Mouse (Mus musculus): ENCODE results near the gene Plekha7.

Plekha7 gene

DNA sequence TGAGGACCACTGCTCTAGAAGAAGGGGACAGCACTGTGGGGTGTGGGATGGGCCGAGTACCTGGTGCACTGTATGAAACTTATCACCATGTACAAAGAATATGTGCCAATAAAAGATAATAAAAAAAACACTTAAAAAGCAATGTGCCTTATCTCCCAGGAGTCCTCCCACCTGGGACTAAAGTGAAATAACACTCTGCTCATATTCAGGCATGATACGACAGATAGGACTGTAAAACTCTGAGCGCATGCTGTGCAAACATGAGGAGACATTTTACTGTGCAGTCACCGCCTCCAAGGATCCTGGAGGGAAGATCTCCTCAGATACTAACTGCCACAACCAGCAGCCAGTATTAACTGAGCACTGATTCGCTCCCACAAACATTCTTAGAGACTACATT, 53.5 kb downstream of the Plekha7 start:
- in situ Hi-C loops (cut with MboI; ENCODE audit: unreplicated experiment in 2 of 2): loop anchor here in 1 of 2 experiments (5.0 kb wide), 1 partner anchor 58 kb away; no protein-coding TSS in a partner anchor

DNA sequence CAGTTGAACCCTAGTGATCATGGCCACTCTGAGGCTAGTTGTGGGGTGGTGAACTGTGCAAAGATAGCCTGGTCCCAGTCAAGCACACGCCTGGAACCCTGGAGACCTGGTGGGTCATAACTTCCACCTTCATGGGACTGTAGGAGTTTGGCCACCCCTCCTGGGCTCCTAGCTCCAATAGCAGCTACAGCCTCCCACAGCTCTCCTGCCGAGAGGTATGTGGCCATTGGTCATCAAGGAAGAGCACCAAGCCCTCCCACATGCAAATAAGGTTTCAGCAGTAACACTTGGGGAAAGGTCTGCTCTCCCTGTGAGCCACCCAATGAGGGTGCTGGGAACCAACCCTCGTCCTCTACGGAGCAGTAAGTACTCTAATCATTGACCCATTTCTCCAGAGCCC, 55.7 kb downstream of the Plekha7 start:
- in situ Hi-C loops (cut with MboI; ENCODE audit: unreplicated experiment in 2 of 2): no loop called here

DNA sequence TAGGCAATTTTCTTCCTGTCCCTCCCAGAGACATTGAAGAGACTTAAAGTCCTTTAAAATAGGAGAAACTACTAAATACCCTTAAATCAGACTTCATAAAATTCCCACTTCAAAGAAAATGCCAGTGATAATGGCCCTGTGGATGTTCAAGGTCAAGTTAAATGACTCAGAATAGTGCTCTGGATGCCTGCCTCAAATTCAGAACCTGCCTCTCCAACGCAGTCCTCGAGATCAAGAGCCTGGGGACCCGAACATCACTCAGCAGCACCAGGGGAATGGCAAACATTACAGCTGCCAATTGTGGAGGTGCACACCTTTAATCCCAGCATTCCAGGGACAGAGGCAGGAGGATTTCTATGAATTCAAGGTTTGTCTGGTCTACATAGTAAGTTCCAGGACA, 56.7 kb downstream of the Plekha7 start:
- in situ Hi-C loops (cut with MboI; ENCODE audit: unreplicated experiment in 2 of 2): no loop called here

DNA sequence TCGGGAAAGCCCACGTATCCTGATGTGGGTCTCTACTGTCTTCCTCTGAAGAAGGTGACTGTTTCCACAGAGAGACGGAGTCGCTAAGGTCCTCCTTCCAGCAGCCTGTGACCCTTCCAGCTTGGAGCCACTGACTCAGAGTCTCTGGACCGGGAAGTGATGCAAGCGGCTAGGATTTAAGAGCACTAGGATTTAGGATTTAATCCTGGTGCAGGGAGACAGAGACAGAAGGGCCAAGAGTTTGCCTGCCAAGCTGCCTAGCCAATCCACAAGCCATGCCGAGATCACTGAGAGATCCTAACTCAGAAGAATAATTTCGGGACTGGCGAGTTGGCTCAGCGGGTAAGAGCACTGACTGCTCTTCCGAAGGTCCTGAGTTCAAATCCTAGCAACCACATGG, 59.6 kb downstream of the Plekha7 start:
- in situ Hi-C loops (cut with MboI; ENCODE audit: unreplicated experiment in 2 of 2): loop anchor here (5.0 to 10.0 kb wide), 7 partner anchors 69 to 1856 kb away; no protein-coding TSS in a partner anchor

DNA sequence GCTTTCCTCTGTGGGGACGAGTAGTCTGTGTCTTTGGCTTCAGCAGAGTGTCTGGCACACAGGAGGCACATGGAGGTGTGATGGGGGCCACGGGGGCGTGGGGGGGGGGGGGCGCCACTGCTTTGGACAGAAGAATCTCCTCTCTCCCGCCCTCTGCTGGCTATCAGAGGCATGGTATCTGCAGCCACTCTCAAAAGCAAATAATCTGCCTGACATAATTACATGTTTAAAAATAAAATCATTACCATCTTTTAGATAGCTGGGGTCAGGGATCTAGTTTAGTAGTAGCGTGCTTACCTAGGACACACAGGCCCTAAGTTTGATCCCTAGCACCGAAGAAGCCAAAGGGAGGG, 60.8 kb downstream of the Plekha7 start:
- in situ Hi-C loops (cut with MboI; ENCODE audit: unreplicated experiment in 2 of 2): loop anchor here (5.0 to 10.0 kb wide), 7 partner anchors 70 to 1857 kb away; no protein-coding TSS in a partner anchor

DNA sequence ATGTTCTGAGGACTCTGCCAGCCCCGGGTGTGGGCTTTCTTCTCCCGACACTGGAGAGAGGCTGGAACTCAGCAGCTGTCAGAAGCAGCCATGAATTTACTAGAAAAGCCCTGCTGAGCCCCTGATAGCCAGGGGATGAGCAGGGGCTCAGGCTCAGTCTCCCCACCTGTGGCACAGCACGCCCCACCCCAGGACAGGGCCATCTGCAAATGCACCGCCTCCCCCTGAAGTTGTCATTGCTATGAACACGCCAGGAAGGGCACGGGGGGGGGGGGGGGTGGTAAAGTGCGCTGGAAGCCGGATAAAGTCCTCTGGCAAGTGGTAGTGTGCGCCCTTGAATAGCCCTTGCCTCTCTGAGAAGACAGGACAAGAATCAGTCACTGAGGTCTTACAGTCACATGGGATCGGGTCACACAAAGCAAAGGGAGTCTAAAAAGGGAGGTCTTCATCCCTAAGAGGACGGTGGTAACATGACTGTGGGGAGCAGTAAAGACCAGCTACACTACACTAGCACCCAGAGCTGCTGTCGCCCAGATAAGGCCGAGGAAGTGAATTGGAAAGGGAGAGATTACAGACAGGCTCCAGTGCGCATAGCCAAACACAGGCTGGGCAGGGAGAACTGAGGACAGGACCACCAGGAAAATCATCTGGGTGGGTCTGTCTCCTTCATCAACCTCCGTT, 61.3 kb downstream of the Plekha7 start:
- in situ Hi-C loops (cut with MboI; ENCODE audit: unreplicated experiment in 2 of 2): loop anchor here (5.0 to 10.0 kb wide), 7 partner anchors 70 to 1858 kb away; no protein-coding TSS in a partner anchor

DNA sequence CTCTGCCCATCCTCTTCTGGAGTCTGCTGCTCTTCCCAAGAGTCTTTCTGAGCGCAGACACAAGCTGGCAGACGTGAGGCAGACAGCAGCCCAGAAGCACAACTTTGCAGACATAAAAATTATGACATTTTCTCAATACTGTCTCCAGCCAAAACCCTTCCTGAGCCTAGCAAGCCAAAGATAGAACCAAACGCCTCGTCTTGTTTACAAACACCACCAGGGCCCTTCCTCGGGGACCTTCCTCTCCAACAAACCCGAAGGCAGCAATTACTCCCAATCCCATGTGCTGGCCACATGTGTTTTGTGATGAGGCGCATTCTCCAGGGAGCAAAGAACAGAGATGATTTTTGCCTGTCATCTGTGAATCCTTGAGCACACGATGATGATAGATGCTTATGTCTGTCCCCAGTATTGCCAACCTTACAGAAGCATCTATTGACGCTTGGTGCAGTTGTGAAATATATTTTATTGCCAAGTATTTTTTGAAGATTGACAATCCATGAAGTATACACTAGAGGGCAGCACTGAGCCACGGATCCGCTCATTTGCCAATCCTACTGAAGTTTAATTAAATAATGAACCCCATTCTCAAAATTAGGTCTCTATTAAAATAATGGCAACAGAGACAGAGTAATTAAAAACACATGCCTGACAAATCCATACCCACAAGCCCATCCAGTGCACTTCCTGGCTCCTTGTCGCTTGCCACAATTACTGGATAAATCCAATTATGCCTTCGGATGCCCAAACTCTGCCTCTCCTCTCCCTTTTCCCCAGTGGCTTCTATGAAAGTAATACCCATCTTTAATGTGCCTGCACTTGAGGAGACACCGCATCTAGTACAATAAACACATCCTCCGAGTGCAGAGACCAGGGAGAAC, 62.1 kb downstream of the Plekha7 start:
- in situ Hi-C loops (cut with MboI; ENCODE audit: unreplicated experiment in 2 of 2): loop anchor here (5.0 to 10.0 kb wide), 7 partner anchors 71 to 1859 kb away; no protein-coding TSS in a partner anchor

DNA sequence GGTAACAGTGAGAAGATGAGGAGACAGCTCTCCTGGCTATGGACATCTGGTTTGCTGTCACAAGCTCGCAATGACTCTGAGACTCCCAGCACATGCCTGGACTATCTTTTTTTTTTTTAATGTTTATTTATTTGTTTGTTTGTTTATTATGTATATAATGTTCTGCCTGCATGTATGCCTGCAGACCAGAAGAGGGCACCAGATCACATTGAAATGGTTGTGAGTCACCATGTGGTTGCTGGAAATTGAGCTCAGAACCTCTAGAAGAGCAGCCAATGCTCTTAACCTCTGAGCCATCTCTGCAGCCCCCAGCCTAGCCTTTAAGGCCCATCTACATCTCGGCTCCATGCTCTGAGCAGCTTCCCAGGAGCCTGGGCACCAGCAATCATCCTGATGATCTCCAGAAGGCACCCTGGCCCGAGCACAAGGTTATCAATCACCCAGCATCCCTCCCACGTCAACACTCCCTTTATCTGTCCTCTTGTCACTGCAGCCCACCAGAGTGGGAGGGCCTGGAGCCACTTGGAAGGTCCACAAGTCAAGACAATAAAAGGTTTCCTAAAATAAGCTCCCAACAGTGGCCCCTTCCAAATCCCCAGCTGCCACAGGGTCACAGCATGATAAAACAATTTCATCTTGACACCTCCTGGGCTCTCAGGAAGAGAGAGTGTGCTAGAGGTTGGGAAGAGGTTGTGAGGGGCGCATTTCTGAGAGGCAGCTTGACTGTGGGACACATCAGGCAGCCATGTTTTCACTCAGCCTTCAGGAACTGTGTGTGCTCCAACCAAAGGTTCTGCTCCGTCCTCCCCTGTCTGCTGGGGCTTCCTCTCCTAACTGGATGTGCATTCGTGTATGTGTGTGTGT, 63.6 kb downstream of the Plekha7 start:
- in situ Hi-C loops (cut with MboI; ENCODE audit: unreplicated experiment in 2 of 2): loop anchor here (5.0 to 10.0 kb wide), 7 partner anchors 73 to 1860 kb away; no protein-coding TSS in a partner anchor

DNA sequence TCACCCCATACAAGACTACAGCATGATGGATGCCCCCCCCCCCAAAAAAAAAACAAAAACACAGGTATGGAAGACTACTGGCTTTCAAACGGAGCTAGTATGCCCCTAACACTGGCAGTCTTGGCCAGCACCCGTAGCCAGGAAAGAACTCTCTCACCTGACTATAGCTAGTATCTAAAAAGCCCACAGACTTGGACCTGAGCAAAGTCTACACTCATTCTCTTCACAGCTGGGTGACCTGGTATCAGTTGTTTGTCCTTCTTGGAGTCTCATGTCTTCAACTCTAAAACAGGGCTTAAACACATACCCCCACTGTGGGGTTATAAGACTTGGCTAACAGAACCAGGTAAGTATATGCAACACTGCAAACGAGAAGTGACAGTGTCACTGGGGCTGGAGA, 65.4 kb downstream of the Plekha7 start:
- in situ Hi-C loops (cut with MboI; ENCODE audit: unreplicated experiment in 2 of 2): loop anchor here (10.0 kb wide), 4 partner anchors 78 to 1862 kb away; no protein-coding TSS in a partner anchor

DNA sequence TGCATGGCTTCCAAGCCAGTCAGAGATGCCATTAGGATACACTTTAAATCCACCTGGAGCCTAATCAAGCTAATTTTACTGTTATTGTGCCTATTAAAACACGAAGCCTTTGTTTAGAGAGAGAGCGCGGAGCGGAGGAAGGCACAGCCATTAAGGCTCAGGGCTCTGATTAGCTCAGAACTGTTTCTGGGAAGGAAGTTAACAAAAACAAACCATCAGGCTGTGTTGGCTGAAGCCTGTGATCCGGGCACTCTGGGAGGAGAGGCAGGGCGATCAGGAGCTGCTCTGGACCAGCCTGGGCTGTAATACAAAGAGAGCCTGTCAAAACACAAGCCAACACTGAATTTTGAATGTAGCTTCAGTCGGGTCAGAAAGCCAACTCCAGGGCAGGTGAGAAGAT, 66.6 kb downstream of the Plekha7 start:
- in situ Hi-C loops (cut with MboI; ENCODE audit: unreplicated experiment in 2 of 2): loop anchor here (10.0 kb wide), 4 partner anchors 77 to 1863 kb away; no protein-coding TSS in a partner anchor

DNA sequence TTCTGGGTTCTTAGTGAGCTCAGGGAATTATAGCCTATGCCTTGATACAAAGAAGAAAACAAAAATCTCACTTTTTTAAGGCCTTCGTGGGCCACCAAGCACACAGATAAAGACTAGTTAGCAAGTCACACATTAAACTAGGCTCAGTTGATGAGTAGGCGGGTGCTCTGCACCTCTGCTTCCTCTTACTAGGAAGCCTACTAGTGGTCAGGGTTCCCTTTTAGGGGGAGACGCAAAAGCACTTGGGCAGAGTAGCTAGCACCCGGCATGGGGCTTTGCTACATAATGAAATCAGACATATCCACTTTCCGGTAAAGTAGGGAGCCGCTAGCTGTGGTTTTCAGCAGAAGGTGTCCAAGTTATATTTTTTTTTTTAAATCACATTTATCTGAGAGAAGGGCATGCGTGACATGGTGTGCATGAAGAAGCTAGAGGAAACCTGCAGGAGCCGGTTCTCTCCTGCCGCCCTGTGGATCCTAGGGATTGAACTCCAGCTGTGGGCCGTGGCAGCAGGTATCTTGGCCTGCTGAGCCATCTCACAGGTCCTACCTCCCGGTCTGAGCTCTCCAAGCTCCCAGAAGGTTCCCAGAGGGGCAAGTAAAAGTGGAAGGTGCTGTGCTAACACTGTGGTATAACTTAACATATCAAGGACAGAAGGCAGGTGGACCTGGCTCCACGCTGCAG, 67.2 kb downstream of the Plekha7 start:
- in situ Hi-C loops (cut with MboI; ENCODE audit: unreplicated experiment in 2 of 2): loop anchor here (10.0 kb wide), 4 partner anchors 76 to 1864 kb away; no protein-coding TSS in a partner anchor

DNA sequence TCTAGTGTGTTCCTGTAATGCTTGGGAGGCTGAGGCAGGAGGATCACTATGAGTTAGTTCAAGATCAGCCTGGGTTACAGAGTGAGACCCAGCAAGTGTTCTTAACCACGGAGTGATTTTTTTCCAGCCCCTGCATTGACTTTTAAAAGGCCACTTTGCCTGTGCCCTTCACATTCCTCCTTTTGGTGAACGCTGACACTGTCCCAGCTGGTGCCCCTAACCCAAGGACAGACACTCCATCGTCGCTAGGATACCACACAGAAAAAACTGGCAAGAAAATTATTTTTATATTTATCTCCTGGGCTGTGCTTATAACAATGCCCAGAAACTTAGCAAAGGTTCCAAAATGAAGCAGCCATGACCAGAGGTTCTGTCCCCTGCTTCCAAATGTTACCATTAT, 67.8 kb downstream of the Plekha7 start:
- in situ Hi-C loops (cut with MboI; ENCODE audit: unreplicated experiment in 2 of 2): loop anchor here (10.0 kb wide), 4 partner anchors 76 to 1864 kb away; no protein-coding TSS in a partner anchor

DNA sequence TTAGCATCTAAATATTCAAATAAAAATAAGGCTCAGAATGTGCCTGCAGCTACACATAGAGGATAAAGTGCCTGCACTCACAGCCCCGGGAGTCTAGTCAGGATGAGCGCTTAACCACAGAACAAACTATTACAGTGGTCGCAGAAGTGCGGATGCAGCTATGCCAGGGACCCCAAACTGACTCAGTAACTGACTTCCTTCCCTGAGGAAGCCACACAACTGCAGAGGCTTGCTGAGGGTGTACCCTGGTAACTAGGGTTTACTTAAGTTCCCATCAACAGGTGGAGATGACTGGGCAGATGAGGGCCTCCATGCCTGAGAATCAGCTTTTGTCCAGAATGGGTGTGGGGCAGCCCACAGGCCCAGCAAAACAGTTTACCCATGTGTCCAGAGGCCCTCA, 69.9 kb downstream of the Plekha7 start:
- in situ Hi-C loops (cut with MboI; ENCODE audit: unreplicated experiment in 2 of 2): no loop called here

DNA sequence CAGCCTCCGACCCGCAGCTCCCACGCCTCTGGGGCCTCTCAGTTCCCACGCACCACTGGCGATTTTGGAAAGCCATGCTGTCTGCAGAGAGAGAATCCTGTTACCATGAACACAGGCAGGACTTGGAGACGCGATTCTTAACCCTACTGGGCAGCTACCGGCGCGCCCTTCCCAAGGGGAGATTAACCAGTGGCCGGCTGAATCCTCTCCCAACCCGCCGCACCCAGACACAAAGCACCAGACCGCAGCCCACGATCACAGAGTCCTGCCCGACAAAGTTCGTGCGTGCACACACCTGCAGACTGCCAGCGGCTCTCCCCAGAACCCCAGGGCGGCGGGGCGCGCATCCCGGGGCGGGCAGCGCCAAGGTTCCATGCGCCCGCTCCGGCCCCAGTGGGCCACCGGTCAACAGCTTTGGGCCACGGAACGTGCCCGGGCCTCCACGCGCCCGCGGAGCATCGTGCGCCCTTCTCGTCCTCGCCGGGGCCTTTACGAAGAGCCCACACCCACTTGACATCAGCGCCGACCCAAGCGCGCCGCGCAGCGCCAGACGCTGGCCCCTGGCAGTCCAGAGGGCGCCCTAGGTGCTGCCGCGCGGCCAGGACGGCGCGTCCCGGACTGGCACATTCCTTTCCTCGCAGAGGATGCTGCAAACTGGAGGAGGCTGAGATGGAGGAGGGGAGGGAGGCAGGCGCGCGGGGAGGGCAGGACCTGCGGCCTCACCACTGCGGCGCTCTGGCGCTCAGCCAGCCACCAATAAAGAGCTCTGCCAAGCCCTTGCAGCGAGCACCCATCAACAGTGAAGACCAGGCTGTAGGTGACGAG, 70.8 kb downstream of the Plekha7 start:
- in situ Hi-C loops (cut with MboI; ENCODE audit: unreplicated experiment in 2 of 2): no loop called here

DNA sequence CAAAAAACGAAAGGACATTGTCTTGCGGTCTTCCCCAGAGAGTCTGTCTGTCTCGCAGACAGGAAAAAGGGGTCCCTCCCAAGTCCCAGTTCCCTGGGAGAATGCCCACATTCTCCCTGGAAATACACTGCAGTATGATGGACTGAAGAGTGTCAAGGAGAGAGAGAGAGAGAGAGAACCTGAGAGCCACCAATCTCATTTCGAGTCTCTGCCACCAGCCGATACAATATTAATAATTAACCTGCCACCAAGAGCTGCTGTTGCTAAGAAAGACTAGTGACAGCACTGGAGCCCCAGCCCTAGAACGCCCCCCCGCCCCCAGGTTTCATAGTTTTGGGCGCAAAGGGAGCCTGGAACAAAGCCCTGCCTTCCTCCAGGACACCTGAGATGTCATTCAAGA, 71.6 kb downstream of the Plekha7 start:
- in situ Hi-C loops (cut with MboI; ENCODE audit: unreplicated experiment in 2 of 2): no loop called here

DNA sequence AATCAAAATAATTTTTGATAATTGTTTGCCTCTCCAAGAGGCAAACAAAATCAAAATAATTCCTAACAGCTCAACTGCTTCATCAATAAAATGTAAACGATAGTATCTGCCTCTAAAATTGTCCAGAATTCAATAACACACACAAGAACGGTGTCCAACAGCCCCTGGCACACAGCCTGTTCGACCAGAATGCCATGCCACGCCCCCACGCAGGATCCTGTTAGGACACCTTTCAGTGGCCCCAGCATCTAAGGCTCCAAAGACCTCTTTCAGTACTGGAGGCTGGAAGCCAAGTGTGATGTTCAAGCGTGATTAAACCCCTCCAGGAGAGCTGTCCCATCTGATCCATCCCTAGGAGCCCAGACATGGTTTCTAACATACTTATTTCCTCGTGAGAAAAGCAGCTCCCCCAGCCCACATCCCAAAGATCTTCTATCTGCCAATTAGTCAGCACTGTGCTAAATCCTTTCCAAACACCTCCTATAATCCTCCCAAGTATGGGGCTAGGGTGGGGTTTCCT, 73.8 kb downstream of the Plekha7 start:
- in situ Hi-C loops (cut with MboI; ENCODE audit: unreplicated experiment in 2 of 2): no loop called here

DNA sequence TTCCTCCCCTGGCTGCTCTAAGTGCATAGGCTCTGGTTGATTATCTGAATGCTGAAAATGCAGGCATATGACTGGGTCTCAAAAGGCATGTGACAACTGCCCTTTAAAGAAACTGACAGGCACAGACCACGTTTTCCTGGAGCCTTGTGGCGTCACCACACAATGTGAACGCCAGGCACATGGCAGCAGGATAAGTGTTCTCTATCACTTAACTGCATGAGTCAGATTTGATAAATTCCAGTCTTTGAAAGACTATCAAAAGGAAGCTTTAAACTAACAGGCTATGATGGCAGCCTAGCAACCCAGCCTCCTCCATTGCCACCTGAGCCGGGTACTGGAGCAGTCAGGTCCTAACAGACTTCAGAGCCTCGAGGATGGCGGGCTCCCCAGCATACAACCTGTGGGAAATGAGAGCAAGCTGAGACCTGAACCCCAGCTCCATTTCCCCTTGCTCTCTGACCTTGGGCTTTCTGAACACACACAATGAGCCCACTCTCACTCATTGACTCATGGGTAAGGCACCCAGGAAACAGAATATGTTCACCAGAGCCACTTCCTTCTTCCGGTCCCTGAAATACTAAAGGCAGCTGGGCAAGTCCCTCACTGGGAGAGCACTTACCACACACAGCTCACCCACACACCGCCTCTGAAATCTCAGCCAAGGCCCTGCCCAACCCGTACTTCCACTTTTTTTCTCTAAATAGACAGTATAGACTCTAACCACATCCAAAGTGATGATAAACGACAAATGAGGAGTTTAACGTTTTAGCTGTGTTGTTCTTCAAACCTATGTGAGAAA, 77.2 kb downstream of the Plekha7 start:
- in situ Hi-C loops (cut with MboI; ENCODE audit: unreplicated experiment in 2 of 2): no loop called here

DNA sequence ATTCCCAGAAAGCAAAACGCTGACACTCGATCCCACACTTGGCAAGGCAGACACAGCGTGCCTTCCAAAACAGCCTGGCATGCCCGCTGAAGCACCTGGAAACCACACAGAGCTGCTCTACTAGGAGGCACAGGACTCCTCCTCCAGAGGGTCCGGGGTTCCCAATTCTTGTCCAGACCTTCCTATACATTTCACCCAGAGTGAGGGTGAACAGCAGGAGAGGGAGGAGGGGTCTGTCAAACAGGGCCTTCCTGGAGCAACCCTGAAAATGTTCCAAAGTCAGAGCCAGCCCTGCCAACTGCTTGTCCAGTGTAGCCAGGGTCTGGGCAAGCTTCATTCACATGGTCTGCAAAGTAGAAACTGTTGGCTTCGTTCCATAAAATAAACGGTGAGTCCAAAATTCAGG, 81.3 kb downstream of the Plekha7 start:
- in situ Hi-C loops (cut with MboI; ENCODE audit: unreplicated experiment in 2 of 2): no loop called here
